Mouse (Mus musculus) erythroblast, embryonic 14.5 days (primary cell): ENCODE data around the gene Cfb. TPM values are rescaled to one million over a fixed set of nuclear protein-coding genes. Genes with fewer than 3 reads are reported as not detected.
A peak's percentile ranks its signal among the peaks of the same experiment; 100 is the strongest.

Experiments
- H3K27me3 ChIP-seq: 2 replicates; pipeline ENCODE4 v1.6.1; 2012; ENCODE audit warnings: inconsistent platforms; ENCODE audit not compliant: control insufficient read depth
- H3K36me3 ChIP-seq: 2 replicates; pipeline ENCODE4 v1.6.1; 2012; ENCODE audit warnings: mild to moderate bottlenecking, inconsistent platforms; ENCODE audit not compliant: control insufficient read depth
- H3K4me1 ChIP-seq: 2 replicates; pipeline ENCODE4 v1.6.1; 2012; ENCODE audit warnings: inconsistent platforms; ENCODE audit not compliant: control insufficient read depth
- H3K4me3 ChIP-seq: replicated peaks from 2 replicates; pipeline ENCODE3; 2012; ENCODE audit warnings: moderate library complexity, mild to moderate bottlenecking, inconsistent platforms
- H3K9me3 ChIP-seq: 2 replicates; pipeline ENCODE4 v1.6.1; 2012; ENCODE audit warnings: low read length, inconsistent platforms, mixed read lengths; ENCODE audit not compliant: control insufficient read depth
- GATA1 ChIP-seq: IDR thresholded peaks from 2 replicates; pipeline ENCODE4 v1.6.1; 2012; ENCODE audit warnings: low read length, inconsistent platforms, mixed read lengths
- TAL1 ChIP-seq: IDR thresholded peaks from 3 replicates; pipeline ENCODE4 v1.6.1; 2012; ENCODE audit warnings: low read length, inconsistent platforms, mixed read lengths
- polyA plus RNA-seq: library from polyadenylated mRNA; stranded (reverse); fragments of >175 nt; gene quantifications from 2 replicates; pipeline ENCODE4 v1.2.3, GENCODE M21; 2012

The Cfb gene
- polyA plus RNA-seq, 1 experiment: 0.11 TPM

DNA sequence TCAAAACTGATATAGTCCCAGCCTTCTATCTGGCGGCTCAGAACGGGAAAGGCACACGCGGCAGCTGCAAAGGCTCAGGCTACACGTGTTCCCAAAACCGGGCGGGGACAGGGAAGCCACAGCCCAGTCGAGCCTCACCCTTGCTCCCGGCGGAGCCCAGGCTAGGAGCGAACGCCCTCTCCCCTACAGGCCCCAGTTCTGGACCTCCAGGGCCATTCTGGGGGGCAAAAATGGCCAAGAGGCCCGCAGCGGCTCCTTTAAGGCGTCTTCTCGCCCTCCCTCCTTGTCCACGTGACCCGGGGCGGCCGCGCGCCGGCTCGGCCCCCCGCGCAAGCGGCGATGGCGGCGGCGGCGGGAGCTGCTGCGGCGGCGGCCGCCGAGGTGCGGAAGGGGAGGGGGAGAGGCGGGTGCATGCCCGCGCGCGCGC, 35.9 kb upstream of the Cfb start, which contains the start of the genes C2 and Ehmt2:
TSS of gene C2 (minus strand) at position 106 of the 427 bp plus-strand sequence.
TSS of gene Ehmt2 (plus strand) at position 310 of the 427 bp plus-strand sequence.
- Histone ChIP-seq H3K9me3 (no peaks in the 10 kb centered on the region), H3K4me3 (peak within 1 kb of the TSS; percentile 73), H3K4me1 (peaks cover 63% of the 10 kb centered on the region), H3K36me3 (peaks cover 10% of the 10 kb centered on the region), H3K27me3 (peaks cover 2% of the 10 kb centered on the region; the same call in 1 of the 2 replicates)
- no peak for TF ChIP-seq GATA1
- no peak for TF ChIP-seq TAL1

DNA sequence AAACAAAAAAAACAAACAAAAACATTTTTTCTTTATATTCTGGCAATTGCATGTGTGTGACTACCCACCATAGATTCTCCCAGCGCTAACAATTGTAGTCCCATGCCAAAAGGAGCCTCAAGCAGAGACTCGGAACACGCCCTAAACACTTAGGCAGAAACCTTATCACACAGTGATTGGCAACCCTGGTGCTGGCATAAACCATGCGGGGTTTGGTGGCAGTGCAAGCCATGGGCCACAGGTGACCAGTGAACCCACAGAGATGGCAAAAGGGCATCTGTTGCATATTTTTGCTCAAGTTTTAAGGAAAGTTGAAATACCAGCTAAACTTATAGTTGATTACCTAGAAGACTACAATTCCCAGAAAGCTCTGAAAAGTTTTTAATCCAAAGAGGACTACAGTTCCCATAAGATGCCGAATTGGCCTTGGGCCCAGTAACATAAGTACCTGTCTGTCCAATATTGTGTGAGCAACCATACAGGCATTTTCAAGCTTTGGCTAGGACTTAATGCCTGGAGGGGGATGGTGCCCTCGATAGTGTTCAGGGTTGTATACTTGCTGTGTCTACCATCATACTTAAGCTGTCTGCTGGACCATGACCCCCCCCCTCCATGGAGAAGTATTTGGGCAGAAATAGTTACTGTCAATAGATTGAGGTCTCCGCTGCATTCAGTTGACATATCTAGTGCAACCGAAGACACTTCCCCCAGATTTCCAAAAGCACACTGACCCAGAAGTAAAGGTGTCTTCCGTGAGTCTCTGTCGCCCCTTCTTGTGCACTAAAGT, 35.2 kb upstream of the Cfb start:
- Histone ChIP-seq H3K36me3 (peaks cover 4% of the 10 kb centered on the region), H3K27me3 (peaks cover 2% of the 10 kb centered on the region; the same call in 1 of the 2 replicates), H3K9me3 (no peaks in the 10 kb centered on the region), H3K4me3 (peak overlapping the region; percentile 73), H3K4me1 (peaks cover 68% of the 10 kb centered on the region)
- TF ChIP-seq GATA1 (no peak), TAL1 (no peak)

- no peak for TF ChIP-seq TAL1
- TF ChIP-seq GATA1: no peak
- Histone ChIP-seq H3K9me3 (no peaks in the 10 kb centered on the region), H3K36me3 (peaks cover 3% of the 10 kb centered on the region), H3K4me3 (no peak overlapping the region), H3K27me3 (peaks cover 2% of the 10 kb centered on the region; the same call in 1 of the 2 replicates), H3K4me1 (peaks cover 72% of the 10 kb centered on the region)
Measured at GRCm38 (mm10) chr17:34896366-34896765, 34.0 kb upstream of the Cfb start.

DNA sequence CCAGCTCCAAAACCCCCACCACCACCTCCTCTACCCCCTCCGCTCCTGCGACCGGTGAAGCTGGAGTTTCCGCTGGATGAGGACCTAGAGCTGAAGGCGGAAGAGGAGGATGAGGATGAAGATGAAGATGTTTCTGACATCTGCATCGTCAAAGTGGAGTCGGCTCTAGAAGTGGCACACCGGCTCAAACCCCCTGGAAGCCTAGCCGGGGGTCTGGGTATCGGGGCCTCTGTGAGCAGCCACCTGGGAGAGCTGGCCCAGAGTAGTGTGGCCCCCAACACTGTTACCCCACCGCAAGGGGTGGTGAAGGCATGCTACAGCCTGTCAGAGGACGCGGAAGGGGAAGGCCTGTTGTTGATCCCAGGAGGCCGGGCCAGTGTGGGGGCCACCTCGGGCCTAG, 33.4 kb upstream of the Cfb start:
- Histone ChIP-seq H3K4me1 (peaks cover 74% of the 10 kb centered on the region), H3K36me3 (peaks cover 3% of the 10 kb centered on the region), H3K4me3 (no peak overlapping the region), H3K9me3 (no peaks in the 10 kb centered on the region), H3K27me3 (peaks cover 2% of the 10 kb centered on the region; the same call in 1 of the 2 replicates)
- TF ChIP-seq GATA1 (no peak), TAL1 (no peak)

- Histone ChIP-seq H3K9me3 (no peaks in the 10 kb centered on the region), H3K27me3 (peaks cover 2% of the 10 kb centered on the region; the same call in 1 of the 2 replicates), H3K4me3 (peak overlapping the region; percentile 69), H3K36me3 (peaks cover 3% of the 10 kb centered on the region), H3K4me1 (peaks cover 77% of the 10 kb centered on the region)
- TF ChIP-seq GATA1 (no peak), TAL1 (no peak)
Measured at GRCm38 (mm10) chr17:34894801-34895530, 32.6 kb upstream of the Cfb start.

DNA sequence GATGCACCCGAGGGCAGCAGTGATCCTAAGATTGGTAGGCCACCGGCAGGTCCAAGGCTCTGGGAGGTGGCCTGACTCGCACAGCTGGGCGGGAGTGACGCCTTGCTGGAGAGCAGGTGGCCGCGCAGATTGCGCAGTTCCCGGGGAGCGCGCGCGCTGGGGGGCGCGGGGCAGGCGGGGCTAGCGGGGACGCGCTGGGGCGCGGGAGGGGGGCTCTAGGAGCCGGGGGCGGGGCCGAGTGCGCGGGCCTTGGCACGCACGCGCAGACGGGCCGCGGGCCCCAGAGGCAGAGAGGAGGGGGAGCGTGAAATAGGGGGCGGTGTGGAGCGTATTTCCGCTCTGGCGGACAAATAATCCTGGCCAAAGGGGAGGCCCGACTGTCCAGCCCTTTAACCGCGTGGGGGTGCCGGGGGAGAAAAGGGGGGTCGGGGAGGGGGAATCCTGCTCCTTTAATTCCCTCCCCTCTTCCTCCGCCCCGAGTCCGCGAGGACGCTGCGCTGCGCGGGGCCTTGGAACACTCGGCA, 31.8 kb upstream of the Cfb start:
- H3K4me1 ChIP-seq: peaks cover 71% of the 10 kb centered on the region
- TF ChIP-seq GATA1 (peak; percentile 21; the same call in 1 of the 2 replicates), TAL1 (peak; percentile 73)

GRCm38 (mm10) chr17:34893072-34893824, 30.9 kb upstream of the Cfb start:
- H3K4me3 ChIP-seq: peak overlapping the region; percentile 69
- TF ChIP-seq TAL1 (no peak), GATA1 (no peak)

More for the DNA sequence above, 31.8 kb upstream of the Cfb start:
- Histone ChIP-seq H3K27me3 (peaks cover 2% of the 10 kb centered on the region; the same call in 1 of the 2 replicates), H3K4me3 (peak overlapping the region; percentile 69), H3K9me3 (no peaks in the 10 kb centered on the region), H3K36me3 (peaks cover 3% of the 10 kb centered on the region)

GRCm38 (mm10) chr17:34891377-34891776, 29.1 kb upstream of the Cfb start:
- TF ChIP-seq TAL1: no peak
- no peak for TF ChIP-seq GATA1
- Histone ChIP-seq H3K4me1 (peaks cover 47% of the 10 kb centered on the region), H3K27me3 (peaks cover 2% of the 10 kb centered on the region; the same call in 1 of the 2 replicates), H3K4me3 (no peak overlapping the region), H3K36me3 (peaks cover 3% of the 10 kb centered on the region), H3K9me3 (no peaks in the 10 kb centered on the region)

More at GRCm38 (mm10) chr17:34893072-34893824, 30.9 kb upstream of the Cfb start:
- Histone ChIP-seq H3K9me3 (no peaks in the 10 kb centered on the region), H3K4me1 (peaks cover 62% of the 10 kb centered on the region), H3K36me3 (peaks cover 3% of the 10 kb centered on the region), H3K27me3 (peaks cover 2% of the 10 kb centered on the region; the same call in 1 of the 2 replicates)
